Mouse (Mus musculus) hindbrain, embryonic 16.5 days (tissue): ENCODE data around the gene Dnajc9. TPM values are rescaled to one million over a fixed set of nuclear protein-coding genes. Genes with fewer than 3 reads are reported as not detected.

Experiments used
- ATAC-seq: fragments of 200-750 bp; cut with Nextera tagmentation; 2 replicates; pipeline ENCODE4 v1.8.0; 2017; ENCODE audit warnings: moderate TSS enrichment, moderate library complexity
- H3K27ac ChIP-seq: fragments of 300-500 bp; sonication (generic); 2 replicates; pipeline ENCODE4 v1.5.1; 2014; ENCODE audit warnings: low read depth, mild to moderate bottlenecking, control low read depth, low read length, moderate library complexity
- H3K27me3 ChIP-seq: fragments of 300-500 bp; sonication (generic); replicated peaks from 2 replicates; pipeline ENCODE4 v1.6.1; 2014; ENCODE audit warnings: low read length; ENCODE audit not compliant: control insufficient read depth, insufficient read depth
- H3K36me3 ChIP-seq: fragments of 300-500 bp; sonication (generic); 2 replicates; pipeline ENCODE4 v1.6.1; 2014; ENCODE audit warnings: mild to moderate bottlenecking, low read length, moderate library complexity, mixed read lengths; ENCODE audit not compliant: control insufficient read depth, insufficient read depth
- H3K4me1 ChIP-seq: fragments of 300-500 bp; sonication (generic); 2 replicates; pipeline ENCODE4 v1.6.1; 2014; ENCODE audit warnings: low read depth, low read length; ENCODE audit not compliant: control insufficient read depth, insufficient read depth
- H3K4me2 ChIP-seq: fragments of 300-500 bp; sonication (generic); 2 replicates; pipeline ENCODE4 v1.6.1; 2014; ENCODE audit warnings: mild to moderate bottlenecking, low read length, control low read depth, moderate library complexity
- H3K4me3 ChIP-seq: fragments of 300-500 bp; sonication (generic); 2 replicates; pipeline ENCODE4 v1.5.1; 2014; ENCODE audit warnings: mild to moderate bottlenecking, low read length, control low read depth, moderate library complexity
- H3K9ac ChIP-seq: fragments of 300-500 bp; sonication (generic); 2 replicates; pipeline ENCODE4 v1.6.1; 2014; ENCODE audit warnings: low read depth, mild to moderate bottlenecking, control low read depth, low read length, moderate library complexity
- H3K9me3 ChIP-seq: fragments of 300-500 bp; sonication (generic); 2 replicates; pipeline ENCODE4 v1.6.1; 2014; ENCODE audit warnings: mild to moderate bottlenecking, low read length, moderate library complexity; ENCODE audit not compliant: control insufficient read depth
- WGBS: fragments of 180-500 bp; shearing (Covaris S2); extraction: QIAGEN DNeasy Blood & Tissue Kit; methylation state at CpG from one replicate; pipeline ENCODE4 v1.1.7; 2014; 5-methylcytosine and 5-hydroxymethylcytosine counted together
- polyA plus RNA-seq: library from polyadenylated mRNA; unstranded; fragments of >200 nt; fragmentation: Nextera tagmentation; extraction: Ambion mirVana; gene quantifications from 2 replicates; pipeline ENCODE4 v1.2.1, GENCODE M21; 2015

The Dnajc9 gene
- polyA plus RNA-seq, 1 experiment from 2014 or later, result 129 TPM

- H3K36me3 ChIP-seq, result peaks cover 25% of the 10 kb centered on the region
- WGBS, result 89% methylated on average over 4 of the region's 4 CpGs
Measured at GRCm38 (mm10) chr14:20377112-20377521, 11.6 kb downstream of the Dnajc9 start.

GRCm38 (mm10) chr14:20371854-20372253 lies 16.9 kb downstream of the Dnajc9 start:
- H3K4me2 ChIP-seq, result no peak overlapping the region
- no peak overlapping the region for H3K9ac ChIP-seq
- WGBS, result 89% methylated on average over 1 of the region's 1 CpGs
- H3K27ac ChIP-seq, result no peak overlapping the region
- H3K4me1 ChIP-seq, result no peaks in the 10 kb centered on the region
- H3K9me3 ChIP-seq, result no peaks in the 10 kb centered on the region
- ATAC-seq, result no peak
- H3K27me3 ChIP-seq, result no peaks in the 10 kb centered on the region
- H3K4me3 ChIP-seq, result no peak overlapping the region
- H3K36me3 ChIP-seq, result peaks cover 27% of the 10 kb centered on the region

More at GRCm38 (mm10) chr14:20377112-20377521, 11.6 kb downstream of the Dnajc9 start:
- Histone ChIP-seq H3K9me3 (no peaks in the 10 kb centered on the region), H3K4me3 (no peak overlapping the region), H3K9ac (no peak overlapping the region), H3K27ac (no peak overlapping the region), H3K27me3 (no peaks in the 10 kb centered on the region), H3K4me1 (no peaks in the 10 kb centered on the region), H3K4me2 (no peak overlapping the region)
- ATAC-seq, result no peak

GRCm38 (mm10) chr14:20370798-20371197 lies 17.9 kb downstream of the Dnajc9 start:
- Histone ChIP-seq H3K4me1 (no peaks in the 10 kb centered on the region), H3K27ac (no peak overlapping the region), H3K4me2 (no peak overlapping the region), H3K4me3 (no peak overlapping the region), H3K9ac (no peak overlapping the region), H3K27me3 (no peaks in the 10 kb centered on the region), H3K9me3 (no peaks in the 10 kb centered on the region), H3K36me3 (peaks cover 22% of the 10 kb centered on the region)
- no peak for ATAC-seq
- WGBS, result 90% methylated on average over 7 of the region's 7 CpGs

- WGBS, result 95% methylated on average over 3 of the region's 3 CpGs
- H3K36me3 ChIP-seq, result peaks cover 25% of the 10 kb centered on the region
Measured at GRCm38 (mm10) chr14:20368271-20368670, 20.4 kb downstream of the Dnajc9 start.

GRCm38 (mm10) chr14:20363230-20363629 lies 25.5 kb downstream of the Dnajc9 start:
- Histone ChIP-seq H3K27me3 (no peaks in the 10 kb centered on the region), H3K9ac (no peak overlapping the region), H3K27ac (no peak overlapping the region), H3K4me1 (no peaks in the 10 kb centered on the region), H3K4me3 (no peak overlapping the region), H3K36me3 (peaks cover 41% of the 10 kb centered on the region), H3K9me3 (no peaks in the 10 kb centered on the region), H3K4me2 (no peak overlapping the region)
- 99% methylated on average over 4 of the region's 4 CpGs for WGBS
- no peak for ATAC-seq

More at GRCm38 (mm10) chr14:20368271-20368670, 20.4 kb downstream of the Dnajc9 start:
- no peaks in the 10 kb centered on the region for H3K27me3 ChIP-seq
- no peak for ATAC-seq
- H3K9ac ChIP-seq, result no peak overlapping the region
- H3K4me2 ChIP-seq, result no peak overlapping the region
- no peaks in the 10 kb centered on the region for H3K4me1 ChIP-seq
- H3K27ac ChIP-seq, result no peak overlapping the region
- H3K9me3 ChIP-seq, result no peaks in the 10 kb centered on the region
- H3K4me3 ChIP-seq, result no peak overlapping the region

- peak within 1 kb of the TSS; percentile 87 for H3K9ac ChIP-seq
- peak within 1 kb of the TSS; percentile 88 for H3K27ac ChIP-seq
- H3K4me2 ChIP-seq, result peak within 1 kb of the TSS; percentile 93
- peak within 1 kb of the TSS; percentile 81 for H3K4me3 ChIP-seq
- H3K4me1 ChIP-seq, result peaks cover 15% of the 10 kb centered on the region
- H3K36me3 ChIP-seq, result peaks cover 10% of the 10 kb centered on the region
- H3K27me3 ChIP-seq, result no peaks in the 10 kb centered on the region
- under 1% methylated on average over 40 of the region's 42 CpGs for WGBS
- ATAC-seq, result peak; percentile 99
- no peaks in the 10 kb centered on the region for H3K9me3 ChIP-seq
Measured at GRCm38 (mm10) chr14:20347991-20348541, 40.6 kb downstream of the Dnajc9 start, which contains the start of the genes Ecd and Fam149b. Ecd (minus strand) TSS chr14:20348121. Fam149b (plus strand) TSS chr14:20348162.

- H3K36me3 ChIP-seq, result peaks cover 8% of the 10 kb centered on the region
- H3K27ac ChIP-seq, result peak overlapping the region; percentile 78
- H3K4me3 ChIP-seq, result peak overlapping the region; percentile 81
- peaks cover 15% of the 10 kb centered on the region for H3K4me1 ChIP-seq
- peak overlapping the region; percentile 87 for H3K9ac ChIP-seq
- H3K4me2 ChIP-seq, result peak overlapping the region; percentile 73
- no peaks in the 10 kb centered on the region for H3K27me3 ChIP-seq
- ATAC-seq, result peak; percentile 83
- no peaks in the 10 kb centered on the region for H3K9me3 ChIP-seq
- 5% methylated on average over 15 of the region's 15 CpGs for WGBS
Measured at GRCm38 (mm10) chr14:20347441-20347990, 41.2 kb downstream of the Dnajc9 start.

- H3K4me1 ChIP-seq, result peaks cover 15% of the 10 kb centered on the region
- peaks cover 7% of the 10 kb centered on the region for H3K36me3 ChIP-seq
- 88% methylated on average over 9 of the region's 9 CpGs for WGBS
- no peak for ATAC-seq
- no peak overlapping the region for H3K27ac ChIP-seq
- no peak overlapping the region for H3K9ac ChIP-seq
- no peak overlapping the region for H3K4me3 ChIP-seq
- no peak overlapping the region for H3K4me2 ChIP-seq
- no peaks in the 10 kb centered on the region for H3K27me3 ChIP-seq
- no peaks in the 10 kb centered on the region for H3K9me3 ChIP-seq
Measured at GRCm38 (mm10) chr14:20345885-20346284, 42.8 kb downstream of the Dnajc9 start.

GRCm38 (mm10) chr14:20340866-20341265 lies 47.8 kb downstream of the Dnajc9 start:
- Histone ChIP-seq H3K27ac (no peak overlapping the region), H3K27me3 (no peaks in the 10 kb centered on the region), H3K4me1 (no peaks in the 10 kb centered on the region; the same call in 1 of the 2 replicates), H3K4me3 (no peak overlapping the region), H3K9me3 (no peaks in the 10 kb centered on the region), H3K36me3 (peaks cover 13% of the 10 kb centered on the region), H3K4me2 (no peak overlapping the region), H3K9ac (no peak overlapping the region)
- no peak for ATAC-seq
- WGBS, result 81% methylated on average over 7 of the region's 7 CpGs
